Mouse (Mus musculus): Measurements from ENCODE around the gene Dct. TPM values are rescaled to one million over a fixed set of nuclear protein-coding genes. Genes with fewer than 3 reads are reported as not detected.
A peak's percentile ranks its signal among the peaks of the same experiment; 100 is the strongest.

The Dct gene
- polyA plus RNA-seq, 1 experiment: 0.30 TPM

DNA sequence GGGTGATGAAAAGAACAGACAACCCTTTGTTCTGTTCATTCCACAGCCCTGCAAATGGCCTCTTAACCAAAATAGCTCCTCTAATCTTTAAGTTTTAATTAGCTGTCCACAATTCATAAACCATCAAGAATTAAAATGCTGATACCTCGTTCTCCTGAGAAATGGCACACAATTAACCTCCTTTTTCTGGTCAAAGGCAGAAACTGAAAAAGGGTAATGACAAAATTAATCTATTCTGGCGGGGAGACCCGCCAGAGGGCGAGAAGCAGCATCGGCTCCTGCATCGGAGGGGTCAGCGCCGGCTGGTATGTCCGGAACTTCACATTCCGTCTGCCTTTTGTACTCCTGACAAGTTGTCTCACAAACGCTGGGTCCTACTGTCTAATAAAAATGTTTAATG, 28.6 kb upstream of the Dct start:
- Histone ChIP-seq H3K4me3 (replicated peaks; ENCODE audit: extremely low read depth, low read depth, low read length) (no peak overlapping the region), H3K4me1 (ENCODE audit: control insufficient read depth, insufficient read depth, low read length) (no peaks in the 10 kb centered on the region)
- 46% methylated on average over 11 of the region's 11 CpGs for WGBS
- no peak for TF ChIP-seq CTCF (IDR thresholded peaks at IDR 0.05; ENCODE audit: insufficient read depth, low read length)
- no peak for TF ChIP-seq POLR2A (IDR thresholded peaks at IDR 0.05; ENCODE audit: borderline replicate concordance, extremely low read depth, low read depth, low read length)
- no peak for DNase-seq

DNA sequence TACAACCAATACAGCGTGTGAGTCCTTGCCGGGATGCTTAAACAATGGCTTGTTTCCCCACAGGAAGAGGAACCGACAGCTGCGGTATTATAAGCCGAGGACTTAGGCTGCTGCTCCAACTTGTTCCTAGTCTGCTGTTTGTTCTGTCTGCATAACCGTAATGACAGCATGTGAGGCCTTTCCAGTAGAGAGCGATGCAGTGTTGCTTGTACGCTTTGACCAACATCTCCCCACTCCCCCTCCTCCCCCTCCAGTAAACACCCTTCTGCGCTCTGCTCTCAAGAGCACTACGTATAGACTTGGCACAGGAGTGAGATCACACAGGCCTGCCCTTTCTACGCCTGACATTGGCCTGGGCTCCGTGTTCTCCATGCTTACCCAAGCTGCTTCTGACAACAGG, 18.1 kb upstream of the Dct start:
- WGBS: 28% methylated on average over 12 of the region's 12 CpGs
- no peak for TF ChIP-seq CTCF (IDR thresholded peaks at IDR 0.05; ENCODE audit: insufficient read depth, low read length)
- no peak for TF ChIP-seq POLR2A (IDR thresholded peaks at IDR 0.05; ENCODE audit: borderline replicate concordance, extremely low read depth, low read depth, low read length)
- Histone ChIP-seq H3K4me1 (ENCODE audit: control insufficient read depth, insufficient read depth, low read length) (peaks cover 2% of the 10 kb centered on the region; the same call in 1 of the 2 replicates), H3K4me3 (replicated peaks; ENCODE audit: extremely low read depth, low read depth, low read length) (no peak overlapping the region)
- no peak for DNase-seq

DNA sequence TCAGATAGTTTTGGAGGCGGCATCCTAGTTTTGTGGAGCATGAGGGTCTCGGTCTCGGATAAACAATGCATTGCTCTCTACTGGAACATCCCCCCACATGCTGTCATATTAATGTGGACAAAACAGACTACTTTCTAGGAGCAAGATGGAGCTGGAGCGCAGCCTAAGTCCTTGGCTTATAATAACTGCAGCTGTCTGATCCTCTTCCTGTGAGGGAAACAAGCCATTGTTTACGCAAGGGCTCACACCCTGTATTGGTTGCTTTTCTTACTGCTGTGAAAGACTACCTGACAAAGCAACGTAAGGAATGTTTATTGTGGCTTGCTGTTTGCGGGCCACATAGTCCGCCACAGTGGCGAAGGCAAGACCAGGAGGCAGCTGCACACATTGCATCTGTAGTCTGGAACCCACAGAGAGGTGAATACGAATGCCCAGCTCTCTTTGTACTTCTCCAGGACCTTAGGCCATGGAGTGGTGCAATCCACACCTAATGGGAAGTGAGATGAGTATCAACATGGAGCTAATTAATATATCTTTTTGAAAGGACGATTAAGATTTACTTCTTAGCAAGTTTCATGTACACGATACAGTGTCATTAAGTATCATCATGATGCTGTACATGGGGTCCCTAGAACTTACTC, 17.5 kb upstream of the Dct start:
- 59% methylated on average over 12 of the region's 12 CpGs for WGBS
- no peak for DNase-seq
- H3K4me3 ChIP-seq (replicated peaks; ENCODE audit: extremely low read depth, low read depth, low read length): no peak overlapping the region
- peaks cover 2% of the 10 kb centered on the region; the same call in 1 of the 2 replicates for H3K4me1 ChIP-seq (ENCODE audit: control insufficient read depth, insufficient read depth, low read length)
- TF ChIP-seq POLR2A (IDR thresholded peaks at IDR 0.05; ENCODE audit: borderline replicate concordance, extremely low read depth, low read depth, low read length) (no peak), CTCF (IDR thresholded peaks at IDR 0.05; ENCODE audit: insufficient read depth, low read length) (no peak)

DNA sequence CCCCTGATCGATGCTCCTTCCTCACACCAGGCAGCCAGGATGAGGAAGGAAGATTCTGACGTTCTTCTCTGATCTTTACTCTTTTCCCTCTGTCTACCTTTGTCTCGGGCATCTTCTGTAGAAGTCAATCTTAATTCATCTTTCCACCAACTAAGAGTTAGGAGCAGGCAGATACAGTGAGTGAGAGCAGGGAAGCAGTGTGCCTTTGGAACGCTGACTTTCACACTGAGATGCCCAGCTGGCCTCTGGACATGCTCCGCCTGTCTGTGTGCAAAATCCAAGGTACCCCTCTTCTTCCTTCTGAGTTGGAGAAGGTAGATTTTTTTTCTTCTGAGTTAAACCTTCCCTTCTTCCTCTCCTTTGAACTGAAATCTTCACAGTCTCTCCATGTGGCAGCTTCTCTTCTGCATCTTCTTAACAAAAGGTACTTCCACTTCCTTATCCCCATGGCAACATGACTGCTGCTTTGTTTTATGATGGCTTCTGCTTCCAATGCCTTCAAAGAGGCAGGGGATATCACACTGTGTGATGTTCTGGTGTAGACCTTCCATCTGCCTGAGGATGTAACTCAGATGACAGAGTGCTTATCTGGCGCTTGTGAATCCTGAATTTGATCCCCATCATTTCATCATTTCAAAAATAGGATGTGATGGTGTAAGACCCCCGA, 9.9 kb upstream of the Dct start:
- no peaks in the 10 kb centered on the region for H3K4me1 ChIP-seq (ENCODE audit: control insufficient read depth, insufficient read depth, low read length)
- H3K4me3 ChIP-seq (replicated peaks; ENCODE audit: extremely low read depth, low read depth, low read length): no peak overlapping the region
- WGBS: 76% methylated on average over 7 of the region's 7 CpGs
- TF ChIP-seq CTCF (IDR thresholded peaks at IDR 0.05; ENCODE audit: insufficient read depth, low read length) (no peak), POLR2A (IDR thresholded peaks at IDR 0.05; ENCODE audit: borderline replicate concordance, extremely low read depth, low read depth, low read length) (no peak)
- no peak for DNase-seq

DNA sequence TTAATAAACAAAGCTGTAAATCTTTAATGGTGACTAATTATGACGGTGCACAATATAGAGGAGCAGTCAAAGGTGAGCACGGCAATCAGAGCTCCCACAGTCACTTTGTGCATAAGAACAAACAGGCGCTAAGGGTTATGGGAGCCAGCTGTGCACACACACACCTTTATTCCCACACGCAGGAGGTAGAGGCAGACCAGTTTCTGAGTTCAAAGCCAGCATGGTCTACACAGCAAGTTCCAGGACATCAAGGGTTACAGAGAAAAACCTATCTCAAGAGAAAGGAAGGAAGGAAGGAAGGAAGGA, 6.5 kb upstream of the Dct start:
- no peak for DNase-seq
- Histone ChIP-seq H3K4me3 (replicated peaks; ENCODE audit: extremely low read depth, low read depth, low read length) (no peak overlapping the region), H3K4me1 (ENCODE audit: control insufficient read depth, insufficient read depth, low read length) (no peaks in the 10 kb centered on the region)
- WGBS: 81% methylated on average over 4 of the region's 4 CpGs
- TF ChIP-seq POLR2A (IDR thresholded peaks at IDR 0.05; ENCODE audit: borderline replicate concordance, extremely low read depth, low read depth, low read length): no peak
- no peak for TF ChIP-seq CTCF (IDR thresholded peaks at IDR 0.05; ENCODE audit: insufficient read depth, low read length)

DNA sequence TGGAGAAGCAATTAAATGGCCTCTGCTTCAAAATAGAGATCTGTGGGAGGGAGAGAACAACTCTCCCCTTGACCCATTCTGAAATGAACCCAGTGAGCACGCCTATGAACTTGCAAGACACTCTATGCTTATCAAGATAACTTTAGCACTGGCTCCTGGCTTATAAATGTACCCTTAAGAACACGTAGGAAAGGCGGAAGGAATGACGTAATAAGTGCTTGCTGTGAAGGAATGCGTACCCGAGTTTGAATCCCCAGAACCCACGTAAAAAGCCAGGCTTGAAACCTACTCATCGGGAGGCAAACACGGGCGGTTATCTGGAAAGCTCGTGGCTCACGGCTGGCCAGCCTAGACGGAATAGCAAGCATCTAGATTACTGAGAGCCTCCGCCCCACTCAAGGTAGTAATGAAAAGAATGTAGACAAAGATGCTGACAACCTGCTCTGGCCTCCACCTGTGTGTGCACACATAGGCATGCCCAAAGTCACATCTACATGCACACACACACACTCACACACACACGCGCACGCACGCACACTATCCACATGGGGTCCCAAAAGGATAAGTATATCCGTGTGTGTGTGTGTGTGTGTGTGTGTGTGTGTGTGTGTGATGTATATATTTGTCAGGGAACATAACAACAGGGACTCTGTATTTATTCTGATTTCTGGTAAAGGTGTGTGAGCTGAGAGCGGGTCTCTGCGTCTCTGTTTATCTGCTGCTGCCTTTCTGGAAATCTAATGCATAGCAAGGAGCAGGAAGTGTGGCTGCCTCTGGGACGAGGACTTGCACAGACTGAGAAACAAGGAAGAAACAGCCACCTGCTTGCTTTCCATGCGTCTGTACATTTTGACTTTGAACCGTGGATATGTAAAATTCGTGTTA, 5.9 kb upstream of the Dct start:
- 74% methylated on average over 25 of the region's 25 CpGs for WGBS

DNA sequence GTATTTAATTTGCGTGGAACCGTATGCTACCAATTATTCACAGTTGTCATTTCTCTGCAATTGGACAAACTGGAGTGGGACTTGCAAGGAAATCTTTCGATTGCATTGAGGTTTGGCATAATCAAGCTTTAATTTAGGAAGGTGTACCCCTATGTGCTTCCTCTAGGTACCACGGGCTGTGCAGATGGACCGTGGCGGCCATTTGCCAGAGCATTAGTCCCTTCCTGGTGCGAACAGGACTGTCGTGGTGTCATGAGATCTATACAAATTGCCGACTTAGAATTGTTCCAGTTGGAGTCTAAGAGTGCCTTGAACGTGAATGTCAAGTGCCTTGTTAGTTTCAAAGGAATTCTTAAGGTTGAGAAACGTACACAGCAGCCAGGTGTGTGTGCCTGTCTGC, 726 bp upstream of the Dct start:
- Histone ChIP-seq H3K4me1 (ENCODE audit: control insufficient read depth, insufficient read depth, low read length) (no peaks in the 10 kb centered on the region), H3K4me3 (replicated peaks; ENCODE audit: extremely low read depth, low read depth, low read length) (no peak overlapping the region)
- DNase-seq: no peak
- no peak for TF ChIP-seq POLR2A (IDR thresholded peaks at IDR 0.05; ENCODE audit: borderline replicate concordance, extremely low read depth, low read depth, low read length)
- TF ChIP-seq CTCF (IDR thresholded peaks at IDR 0.05; ENCODE audit: insufficient read depth, low read length): no peak
- 75% methylated on average over 11 of the region's 11 CpGs for WGBS

More for the DNA sequence above, 5.9 kb upstream of the Dct start:
- TF ChIP-seq POLR2A (IDR thresholded peaks at IDR 0.05; ENCODE audit: borderline replicate concordance, extremely low read depth, low read depth, low read length): no peak
- no peak for TF ChIP-seq CTCF (IDR thresholded peaks at IDR 0.05; ENCODE audit: insufficient read depth, low read length)
- Histone ChIP-seq H3K4me1 (ENCODE audit: control insufficient read depth, insufficient read depth, low read length) (no peaks in the 10 kb centered on the region), H3K4me3 (replicated peaks; ENCODE audit: extremely low read depth, low read depth, low read length) (no peak overlapping the region)
- DNase-seq: no peak

DNA sequence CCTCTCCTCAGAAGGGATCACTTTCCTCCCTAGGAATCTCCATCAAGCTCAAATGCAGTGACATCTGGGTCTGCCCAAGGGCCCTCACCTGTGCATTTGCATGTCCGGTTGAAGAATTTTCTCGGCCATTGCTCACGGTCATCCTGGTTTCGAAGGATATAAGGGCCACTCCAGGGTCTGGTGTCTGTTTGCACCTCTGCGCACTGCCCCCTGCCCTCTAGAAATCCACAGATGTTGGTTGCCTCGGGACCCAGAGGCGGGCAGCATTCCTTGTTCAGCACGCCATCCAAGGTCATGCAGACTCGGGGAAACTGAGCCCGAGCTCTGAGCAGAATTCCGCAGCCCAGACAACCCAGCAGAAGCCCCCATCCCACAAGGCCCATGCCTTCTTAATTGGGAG, 648 bp downstream of the Dct start:
- H3K4me3 ChIP-seq (replicated peaks; ENCODE audit: extremely low read depth, low read depth, low read length): no peak overlapping the region
- no peaks in the 10 kb centered on the region for H3K4me1 ChIP-seq (ENCODE audit: control insufficient read depth, insufficient read depth, low read length)
- DNase-seq: no peak
- 66% methylated on average over 11 of the region's 11 CpGs for WGBS
- TF ChIP-seq POLR2A (IDR thresholded peaks at IDR 0.05; ENCODE audit: borderline replicate concordance, extremely low read depth, low read depth, low read length): no peak
- no peak for TF ChIP-seq CTCF (IDR thresholded peaks at IDR 0.05; ENCODE audit: insufficient read depth, low read length)

DNA sequence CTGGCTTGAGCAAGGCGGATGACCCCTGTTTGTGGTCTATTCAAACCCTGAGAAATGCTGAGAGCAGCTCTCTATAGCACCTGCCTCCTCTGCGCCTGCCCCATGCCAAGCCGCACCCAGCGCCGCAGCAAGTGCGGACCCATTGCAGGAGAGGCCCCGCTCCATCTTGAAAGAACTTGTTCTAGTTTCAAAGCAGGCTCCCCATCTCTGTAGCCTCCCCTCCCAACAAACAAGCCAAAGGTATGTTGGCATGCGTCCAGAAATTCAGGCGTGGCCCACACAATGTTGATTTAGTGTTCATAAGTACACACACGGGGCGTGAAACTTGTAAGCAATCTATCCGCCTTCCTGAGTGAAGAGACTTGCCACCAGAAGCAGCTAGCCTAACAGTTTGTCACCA, 1.1 kb downstream of the Dct start:
- no peaks in the 10 kb centered on the region for H3K4me1 ChIP-seq (ENCODE audit: control insufficient read depth, insufficient read depth, low read length)
- no peak overlapping the region for H3K4me3 ChIP-seq (replicated peaks; ENCODE audit: extremely low read depth, low read depth, low read length)
- no peak for TF ChIP-seq CTCF (IDR thresholded peaks at IDR 0.05; ENCODE audit: insufficient read depth, low read length)
- TF ChIP-seq POLR2A (IDR thresholded peaks at IDR 0.05; ENCODE audit: borderline replicate concordance, extremely low read depth, low read depth, low read length): no peak
- WGBS: 60% methylated on average over 12 of the region's 12 CpGs
- DNase-seq: peak; percentile 36
